Mouse (Mus musculus): ENCODE data around the gene Chchd6.

Chchd6 gene

DNA sequence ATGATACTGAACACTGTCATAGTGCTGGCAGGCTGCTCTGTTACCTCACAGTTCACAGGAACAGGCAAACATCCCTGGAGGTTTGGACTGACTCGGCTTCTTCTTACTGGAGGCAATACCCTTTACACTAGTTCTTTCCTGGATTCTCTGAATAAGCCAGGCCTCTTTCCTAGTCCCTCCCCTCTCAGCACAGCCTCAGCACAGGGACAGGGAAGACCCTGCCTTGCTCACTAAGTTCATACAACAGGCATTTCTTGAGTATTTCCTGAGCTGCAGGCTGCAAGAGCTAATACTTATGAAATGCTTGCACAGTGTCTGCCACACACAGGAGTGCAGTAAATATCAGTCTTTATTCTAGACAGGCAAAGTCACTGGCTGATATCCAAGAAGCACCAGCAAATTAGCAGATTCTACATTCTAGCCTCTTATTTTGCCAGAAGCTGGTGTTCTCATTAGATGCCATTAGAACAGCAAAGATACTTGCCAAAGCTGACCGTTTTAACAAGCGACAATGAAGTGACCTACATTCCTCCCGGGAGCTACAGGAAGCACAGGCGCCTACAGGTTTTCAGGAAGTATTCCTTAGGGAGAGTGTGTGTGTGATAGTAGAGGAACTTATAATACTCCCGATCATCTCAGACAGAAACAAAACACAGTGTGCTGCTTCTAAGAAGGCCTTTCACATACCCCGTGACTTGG is 142.3 kb downstream of the Chchd6 start:
- no peak for DNase-seq (ENCODE audit: extremely low spot score)

- no peak for DNase-seq (ENCODE audit: extremely low spot score)
Measured at GRCm38 (mm10) chr6:89452356-89452755, 143.1 kb downstream of the Chchd6 start.

- DNase-seq (ENCODE audit: extremely low spot score): no peak
Measured at GRCm38 (mm10) chr6:89448736-89449135, 146.7 kb downstream of the Chchd6 start.

DNA sequence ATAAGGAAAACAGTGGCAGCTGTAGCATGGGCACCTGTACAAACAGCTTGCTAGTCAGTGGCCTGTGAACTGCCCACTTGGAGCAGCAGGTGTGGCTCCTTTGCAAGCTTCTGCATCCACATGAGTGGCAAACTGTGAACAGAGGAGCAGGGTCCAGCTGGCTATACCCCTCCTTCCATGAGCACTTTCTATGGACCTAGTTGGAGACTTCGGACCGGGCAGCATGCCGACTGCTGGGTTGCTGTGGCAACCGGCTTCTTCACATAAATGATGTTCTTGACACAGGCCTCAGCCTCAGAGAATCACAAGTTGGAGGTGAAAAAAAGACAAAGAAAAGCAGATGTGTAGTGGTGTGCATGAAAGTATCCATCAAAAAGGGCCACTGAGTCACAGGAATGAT is 154.8 kb downstream of the Chchd6 start:
- DNase-seq (ENCODE audit: extremely low spot score): no peak

DNA sequence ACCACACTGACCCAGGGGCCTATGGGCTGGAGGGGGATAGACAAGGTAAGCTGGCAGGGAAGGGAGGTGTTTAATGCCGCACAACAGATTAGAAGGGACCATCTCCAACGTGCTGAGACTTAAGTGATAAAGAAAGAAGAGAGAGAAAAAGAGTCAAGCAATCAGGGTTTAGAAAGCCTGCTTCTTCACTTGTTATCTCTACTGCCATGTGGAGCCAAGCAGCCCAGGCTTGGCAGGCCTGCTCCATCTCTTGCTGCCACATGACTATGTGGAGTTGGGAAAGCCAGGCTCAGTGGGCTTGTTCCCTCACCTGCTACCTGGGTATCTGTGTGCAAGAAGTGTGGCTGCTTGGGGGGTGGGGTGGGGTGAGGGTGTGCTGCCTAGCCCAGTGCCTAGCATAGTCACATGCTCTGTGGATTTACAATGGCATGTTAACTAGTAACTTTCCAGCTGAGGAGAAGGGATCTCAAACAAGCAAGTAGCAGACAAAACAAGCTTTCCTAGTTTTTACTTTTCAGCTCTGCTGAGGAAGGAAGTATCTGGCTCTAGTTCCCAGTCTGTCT is 163.5 kb downstream of the Chchd6 start:
- no peak for DNase-seq (ENCODE audit: extremely low spot score)

DNA sequence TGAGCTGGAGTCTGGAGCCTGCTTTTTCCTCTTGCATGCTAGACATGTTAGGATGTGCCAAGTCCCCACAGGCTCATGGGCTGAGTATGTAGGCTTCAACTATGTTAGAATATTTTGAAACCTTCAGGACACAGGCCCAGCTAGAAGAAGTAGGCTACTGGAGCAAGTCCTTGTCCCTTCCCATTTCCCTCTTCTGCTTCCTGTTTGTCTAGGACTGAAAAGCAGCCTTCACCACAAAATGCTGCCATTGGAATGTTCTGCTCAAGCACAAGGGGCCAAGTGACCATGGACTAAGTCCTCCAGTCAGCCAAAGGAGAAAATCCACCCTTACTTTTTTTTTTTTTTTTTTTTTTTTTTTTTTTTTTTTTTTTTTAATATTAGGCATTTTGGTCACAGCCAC is 164.7 kb downstream of the Chchd6 start:
- no peak for DNase-seq (ENCODE audit: extremely low spot score)

DNA sequence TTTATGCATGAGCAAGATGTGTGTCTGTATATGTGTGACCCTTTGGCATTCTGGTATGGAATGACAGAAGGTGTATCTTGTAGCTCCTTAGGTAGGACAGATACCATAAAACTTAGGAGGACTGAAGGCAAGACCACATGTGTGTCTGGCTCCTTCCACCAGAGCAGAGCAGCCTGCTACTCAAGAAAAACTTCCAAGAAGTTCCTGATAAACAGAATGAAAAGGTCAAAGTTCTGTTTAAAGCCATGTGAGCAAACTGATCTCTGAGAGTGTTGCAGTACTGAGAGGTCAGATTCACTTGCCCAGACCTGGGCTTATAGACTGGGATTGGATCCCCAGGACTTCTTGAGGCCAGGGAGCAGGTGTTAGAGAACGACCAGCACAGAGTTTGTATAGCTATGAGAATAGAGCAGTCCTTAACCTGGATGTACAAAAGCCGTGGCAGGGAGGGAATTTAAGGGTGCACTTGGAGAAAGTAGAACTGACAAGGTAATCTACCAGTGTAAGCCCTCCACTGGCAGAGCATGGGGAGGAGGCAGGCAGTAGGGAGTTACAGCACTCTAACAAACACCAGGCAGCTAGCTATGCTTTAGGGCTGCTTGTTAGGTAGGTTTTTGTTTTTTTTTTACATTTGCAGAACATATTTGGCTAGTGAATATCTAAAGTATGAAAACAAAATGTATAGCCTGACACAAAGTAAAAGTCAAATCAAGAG is 166.6 kb downstream of the Chchd6 start:
- DNase-seq (ENCODE audit: extremely low spot score): no peak

DNA sequence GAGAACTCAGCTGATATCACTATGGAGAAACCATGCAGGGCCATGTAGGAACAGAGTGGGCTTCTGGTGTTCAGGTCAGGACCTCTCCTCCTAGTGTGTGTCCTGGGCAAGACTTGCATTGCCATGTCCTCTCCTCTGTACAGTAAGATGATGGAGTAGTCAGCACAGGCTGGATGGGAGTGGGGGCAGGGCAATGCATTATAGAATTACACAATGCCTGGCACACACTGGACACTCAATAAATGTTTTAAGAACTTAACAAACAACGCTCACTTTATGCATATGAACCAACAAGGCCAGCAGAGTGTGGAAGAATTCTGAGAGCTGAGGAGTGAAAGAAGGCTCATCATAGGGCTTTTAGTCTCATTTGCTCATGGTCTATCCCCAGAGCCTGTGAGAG is 171.0 kb downstream of the Chchd6 start:
- no peak for DNase-seq (ENCODE audit: extremely low spot score)

GRCm38 (mm10) chr6:89422621-89423020 is 172.8 kb downstream of the Chchd6 start:
- no peak for DNase-seq (ENCODE audit: extremely low spot score)

DNA sequence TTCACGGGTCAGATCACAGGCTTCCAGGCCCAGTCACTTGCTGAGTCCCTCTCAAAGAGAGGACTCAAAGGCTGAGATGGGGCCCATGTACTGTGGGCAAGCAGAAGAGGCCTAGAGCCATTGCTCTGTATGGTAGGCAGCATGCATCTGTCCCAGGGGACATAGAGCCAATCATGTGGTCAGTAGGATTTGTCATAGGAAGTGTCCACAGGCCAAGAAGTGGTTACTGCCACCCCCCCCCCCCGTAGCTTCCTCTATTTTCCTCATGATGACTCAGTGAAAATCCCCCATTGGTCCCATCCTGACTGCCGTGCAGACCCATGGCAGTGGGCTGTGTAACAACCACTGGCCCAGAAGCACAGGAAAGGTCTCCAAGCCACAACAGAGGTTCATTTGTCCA is 173.5 kb downstream of the Chchd6 start:
- DNase-seq (ENCODE audit: extremely low spot score): no peak

GRCm38 (mm10) chr6:89421503-89421902 is 173.9 kb downstream of the Chchd6 start:
- no peak for DNase-seq (ENCODE audit: extremely low spot score)

- no peak for DNase-seq (ENCODE audit: extremely low spot score)
Measured at GRCm38 (mm10) chr6:89420756-89421155, 174.7 kb downstream of the Chchd6 start.

DNA sequence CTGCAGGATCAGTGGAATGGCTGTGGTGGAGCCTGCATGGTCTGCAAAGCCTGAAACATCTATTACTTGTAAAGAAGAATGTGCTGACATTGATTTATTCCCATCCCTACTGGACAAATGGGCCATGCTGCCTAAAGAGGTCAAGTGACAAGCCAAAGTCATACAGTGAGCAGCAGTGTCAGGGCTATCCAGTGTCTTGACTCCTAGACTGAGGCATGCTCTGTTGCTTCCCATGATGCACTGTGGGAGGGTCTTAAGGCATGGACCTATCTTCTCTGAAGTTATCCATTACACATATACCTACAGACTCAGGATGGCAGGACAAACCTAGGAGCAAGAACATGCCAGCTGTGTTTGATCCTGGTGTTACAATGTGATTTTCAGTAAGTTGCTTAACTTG is 175.3 kb downstream of the Chchd6 start:
- DNase-seq (ENCODE audit: extremely low spot score): no peak

DNA sequence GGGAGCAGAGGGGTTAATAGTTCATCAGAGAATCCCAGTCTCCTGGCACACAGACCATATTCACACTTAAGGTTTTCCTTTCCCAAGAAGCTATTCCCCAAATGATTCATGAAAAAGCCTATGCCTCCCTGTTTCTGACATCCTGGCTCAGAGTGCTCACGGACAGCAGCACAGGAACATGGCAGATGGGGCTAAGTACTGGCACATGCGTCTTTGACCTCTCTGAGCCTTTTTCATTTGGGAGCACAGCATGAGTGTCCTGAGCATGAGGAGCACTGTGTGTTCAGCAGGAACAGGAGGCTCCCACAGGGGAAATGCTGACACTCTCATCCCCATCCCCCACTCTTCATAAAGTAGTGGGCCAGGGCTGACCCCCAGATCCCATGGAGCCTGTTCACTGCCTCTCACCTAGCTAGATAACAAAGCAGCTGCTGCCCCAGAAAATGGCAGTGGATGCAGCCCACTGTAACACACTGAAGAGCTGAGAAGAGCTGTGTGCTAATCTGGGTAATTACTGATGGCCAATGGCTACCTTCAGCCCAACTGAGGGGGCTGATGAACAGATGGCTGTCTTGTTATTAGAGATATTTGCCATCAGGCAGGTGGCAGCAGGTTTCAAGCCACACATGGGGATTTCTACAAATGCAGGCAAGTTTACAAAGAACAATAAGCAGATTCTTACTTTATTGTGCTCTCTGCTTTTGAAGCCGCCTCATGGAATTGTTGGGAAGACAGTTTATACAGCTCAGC is 176.2 kb downstream of the Chchd6 start:
- DNase-seq (ENCODE audit: extremely low spot score): no peak

DNA sequence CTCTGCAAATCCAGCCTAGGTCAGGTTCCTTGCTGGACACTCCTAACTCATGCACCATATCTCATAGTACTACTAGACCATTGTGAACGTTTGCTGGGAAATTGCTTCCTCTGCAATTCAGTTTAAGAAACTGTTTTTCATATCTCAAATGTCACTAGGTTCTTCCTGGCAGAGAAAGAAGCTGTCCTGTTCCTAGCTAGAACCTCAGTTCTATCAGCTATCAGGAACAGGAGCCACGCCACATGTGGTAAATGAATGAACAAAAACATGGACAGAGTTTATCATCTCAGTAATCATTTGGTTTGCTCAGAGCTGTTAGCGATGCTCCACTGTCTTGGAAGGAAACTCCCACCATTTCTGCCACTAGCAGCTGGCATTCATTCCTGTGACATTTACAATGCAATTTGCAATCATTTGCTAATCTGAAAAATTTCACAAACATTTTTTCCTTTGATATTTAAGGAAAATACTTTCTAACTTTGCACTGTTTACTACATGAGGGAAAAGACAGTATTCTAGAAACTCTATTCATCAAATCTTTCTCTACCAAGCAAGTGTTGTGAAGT is 179.3 kb downstream of the Chchd6 start:
- DNase-seq (ENCODE audit: extremely low spot score): no peak

- no peak for DNase-seq (ENCODE audit: extremely low spot score)
Measured at GRCm38 (mm10) chr6:89415091-89415490, 180.4 kb downstream of the Chchd6 start.

GRCm38 (mm10) chr6:89414126-89414525 is 181.3 kb downstream of the Chchd6 start:
- no peak for DNase-seq (ENCODE audit: extremely low spot score)

DNA sequence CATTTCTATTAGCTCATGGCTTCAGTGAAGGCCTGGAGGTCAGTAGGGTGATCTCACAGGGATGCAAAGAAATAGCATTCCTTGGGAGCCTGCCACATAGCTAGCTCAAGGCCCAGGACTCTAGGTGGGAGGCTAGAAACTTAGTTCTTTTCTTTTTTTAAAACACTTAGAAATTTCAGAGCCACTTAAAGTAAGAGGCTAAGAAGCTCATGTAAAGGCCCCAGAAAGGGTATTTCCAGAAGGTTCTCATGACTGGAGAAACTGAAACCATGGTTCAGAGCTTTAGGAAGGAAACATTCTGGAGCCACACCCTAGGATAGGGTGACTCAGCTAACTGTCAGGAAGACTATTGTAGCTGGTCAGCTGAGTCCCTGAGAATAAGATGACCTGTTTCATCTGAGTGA is 182.0 kb downstream of the Chchd6 start:
- DNase-seq (ENCODE audit: extremely low spot score): no peak

GRCm38 (mm10) chr6:89412562-89412961 is 182.9 kb downstream of the Chchd6 start:
- no peak for DNase-seq (ENCODE audit: extremely low spot score)

- no peak for DNase-seq (ENCODE audit: extremely low spot score)
Measured at GRCm38 (mm10) chr6:89409041-89409440, 186.4 kb downstream of the Chchd6 start.

GRCm38 (mm10) chr6:89408259-89408658 is 187.2 kb downstream of the Chchd6 start:
- no peak for DNase-seq (ENCODE audit: extremely low spot score)

DNA sequence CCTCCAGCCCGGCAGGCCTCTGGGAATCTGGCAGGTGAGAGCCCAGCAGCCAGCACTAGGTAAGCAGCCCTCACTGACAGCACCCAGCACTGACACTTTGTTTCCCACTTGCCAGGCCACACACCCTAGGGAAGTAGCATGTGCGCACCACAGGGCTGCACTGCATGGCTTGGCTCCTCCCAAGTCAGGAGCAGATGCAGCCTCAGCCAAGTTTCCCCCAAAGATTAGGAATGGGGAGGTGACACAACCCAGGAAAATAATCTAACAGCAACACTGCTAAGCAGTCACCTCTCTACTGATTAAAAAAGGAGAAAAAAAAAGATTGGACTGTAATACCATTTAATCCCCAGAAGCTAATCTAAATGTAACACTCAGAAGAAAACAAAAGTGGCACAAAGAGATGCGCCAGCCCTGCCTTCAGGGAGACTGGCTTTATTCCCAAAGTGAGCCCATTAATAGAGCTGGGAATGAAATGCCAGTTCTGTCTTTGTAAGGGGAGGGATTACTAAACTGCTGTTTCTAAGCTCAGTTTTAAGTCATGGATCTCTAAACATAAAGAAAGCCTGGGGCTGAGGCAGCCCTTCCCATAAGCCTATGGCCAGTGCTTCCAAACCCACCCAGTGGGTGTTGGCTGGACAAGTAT is 188.1 kb downstream of the Chchd6 start:
- no peak for DNase-seq (ENCODE audit: extremely low spot score)
